Mouse (Mus musculus) CH12.LX (cell line): ENCODE data around the gene Ccnd3.

Source experiments
- CTCF ChIP-seq, 2 experiments: IDR thresholded peaks in 1 of 2; conservative IDR thresholded peaks in 1 of 2; 2 replicates each; pipeline ENCODE4 v1.5.1; 2011 to 2012; ENCODE audit warnings: low read depth in 2 of 2, low read length in 2 of 2, improper control_type of control experiment in 1 of 2, inconsistent platforms in 1 of 2, mild to moderate bottlenecking in 1 of 2, moderate library complexity in 1 of 2
- EP300 ChIP-seq: IDR thresholded peaks from 2 replicates; pipeline ENCODE4 v1.6.1; 2011; ENCODE audit warnings: low read length, improper control_type of control experiment
- IRF4 ChIP-seq: IDR thresholded peaks from 2 replicates; pipeline ENCODE4 v1.6.1; 2014; ENCODE audit warnings: low read depth, mild to moderate bottlenecking, inconsistent platforms, low read length, improper control_type of control experiment
- JUN ChIP-seq: IDR thresholded peaks from 2 replicates; pipeline ENCODE4 v1.6.1; 2011; ENCODE audit warnings: low read depth, mild to moderate bottlenecking, low read length, improper control_type of control experiment, moderate library complexity; ENCODE audit not compliant: insufficient read depth
- KAT2A ChIP-seq: IDR thresholded peaks from 2 replicates; pipeline ENCODE4 v1.6.1; 2012; ENCODE audit warnings: low read length, improper control_type of control experiment, inconsistent platforms; ENCODE audit not compliant: insufficient replicate concordance
- MXI1 ChIP-seq: IDR thresholded peaks from 2 replicates; pipeline ENCODE4 v1.6.1; 2011; ENCODE audit warnings: mild to moderate bottlenecking, low read depth, low read length, improper control_type of control experiment
- POLR2A ChIP-seq: IDR thresholded peaks from 2 replicates; pipeline ENCODE4 v1.6.1; 2011; ENCODE audit warnings: low read depth, mild to moderate bottlenecking, improper control_type of control experiment, low read length
- RCOR1 ChIP-seq: conservative IDR thresholded peaks from 2 replicates; pipeline ENCODE4 v1.6.1; 2012; ENCODE audit warnings: low read depth, mild to moderate bottlenecking, inconsistent platforms, low read length, improper control_type of control experiment

- no peak for TF ChIP-seq EP300
- TF ChIP-seq CTCF (conservative IDR thresholded peaks at IDR 0.05 in 1 of 2, IDR thresholded peaks at IDR 0.05 in 1 of 2; ENCODE audit: low read depth in 2 of 2, low read length in 2 of 2) = no peak
- no peak for TF ChIP-seq MXI1
- TF ChIP-seq JUN = no peak
- no peak for TF ChIP-seq POLR2A
- no peak for TF ChIP-seq IRF4
- TF ChIP-seq RCOR1 = no peak
- no peak for TF ChIP-seq KAT2A
Measured at GRCm38 (mm10) chr17:47506697-47507096, 1.8 kb downstream of the Ccnd3 start.
